Mouse (Mus musculus): ENCODE results near the gene Gm21860.
"Not testable (repeated sequence)": the region's sequence is repeated elsewhere in the genome, so short reads cannot be mapped to it uniquely, and the experiment has no call there.

The Gm21860 gene

GRCm38 (mm10) chrY:90731593-90731955 lies 23.0 kb downstream of the Gm21860 start:
- DNase-seq = not testable (repeated sequence)

GRCm38 (mm10) chrY:90730908-90731592 lies 23.6 kb downstream of the Gm21860 start:
- DNase-seq = peak; percentile 13

GRCm38 (mm10) chrY:90729816-90730303 lies 24.8 kb downstream of the Gm21860 start:
- DNase-seq = not testable (repeated sequence)

- not testable (repeated sequence) for DNase-seq
These were observed 25.7 kb downstream of the Gm21860 start for GRCm38 (mm10) chrY:90728905-90729256.

DNA sequence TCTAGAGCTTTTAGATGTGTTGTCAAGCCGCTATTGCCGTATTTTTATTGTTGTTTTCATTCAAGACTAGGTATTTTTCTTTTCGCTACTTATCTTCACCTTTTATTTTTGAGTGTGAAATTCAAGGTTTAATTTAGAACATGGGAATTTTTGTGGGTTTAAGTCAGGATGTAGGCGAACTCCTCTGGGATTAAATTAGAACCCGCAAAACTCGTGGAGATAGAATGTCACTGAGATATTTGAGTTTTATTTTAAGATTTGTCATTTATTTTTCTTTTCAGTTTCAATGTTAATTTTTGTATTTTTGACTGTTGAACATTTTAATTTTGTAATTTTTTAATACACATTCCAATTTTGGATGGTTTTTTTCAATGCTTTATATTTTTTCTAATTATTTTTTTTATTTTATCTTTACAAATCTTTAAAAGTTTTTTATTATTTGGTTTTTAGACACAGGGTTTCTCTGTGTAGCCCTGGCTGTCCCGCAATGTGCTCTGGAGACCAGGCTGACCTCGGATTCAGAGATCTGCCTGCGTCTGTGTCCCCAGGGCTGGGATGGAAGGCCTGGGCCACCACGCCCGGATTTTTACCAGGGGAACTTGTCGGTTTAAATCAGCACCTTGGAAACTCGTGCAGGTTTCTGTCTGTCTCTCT lies 26.2 kb downstream of the Gm21860 start:
- not testable (repeated sequence) for DNase-seq

- DNase-seq = peak; percentile 2
These were observed 27.3 kb downstream of the Gm21860 start for GRCm38 (mm10) chrY:90727121-90727908.

- DNase-seq = peak; percentile 48
These were observed 28.7 kb downstream of the Gm21860 start for GRCm38 (mm10) chrY:90725701-90726451.

- not testable (repeated sequence) for DNase-seq
These were observed 29.5 kb downstream of the Gm21860 start for GRCm38 (mm10) chrY:90725166-90725565.

DNA sequence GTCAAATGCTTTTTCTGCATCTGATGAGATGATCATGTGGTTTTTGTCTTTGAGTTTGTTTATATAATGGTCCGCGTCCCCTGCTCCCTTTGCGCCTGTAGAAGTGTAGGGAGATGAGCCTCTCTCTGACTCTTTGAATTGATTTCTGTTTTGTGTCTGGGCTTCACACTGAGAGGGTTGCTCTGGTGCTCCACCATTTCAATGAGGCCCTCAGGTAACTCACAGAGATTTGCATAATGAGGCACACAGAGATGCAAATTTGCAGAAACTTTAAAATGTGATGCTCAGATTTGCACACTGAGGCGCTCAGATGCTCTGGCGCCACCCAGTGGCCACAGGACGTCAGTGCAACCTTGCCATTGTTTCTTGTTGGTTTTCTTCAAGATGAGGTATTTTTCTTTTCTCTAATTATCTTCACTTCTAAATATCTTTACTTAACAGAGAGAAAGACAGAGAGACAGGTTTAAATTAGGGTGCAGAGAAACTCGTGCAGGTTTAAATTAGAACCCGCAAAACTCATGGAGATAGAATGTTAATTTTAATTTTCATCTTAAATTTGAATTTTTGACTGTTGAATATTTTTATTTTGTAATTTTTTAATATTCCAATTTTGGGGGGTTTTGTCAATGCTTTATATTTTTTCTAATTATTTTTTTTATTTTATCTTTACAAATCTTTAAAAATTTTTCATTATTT lies 30.5 kb downstream of the Gm21860 start:
- peak; percentile 4 for DNase-seq

DNA sequence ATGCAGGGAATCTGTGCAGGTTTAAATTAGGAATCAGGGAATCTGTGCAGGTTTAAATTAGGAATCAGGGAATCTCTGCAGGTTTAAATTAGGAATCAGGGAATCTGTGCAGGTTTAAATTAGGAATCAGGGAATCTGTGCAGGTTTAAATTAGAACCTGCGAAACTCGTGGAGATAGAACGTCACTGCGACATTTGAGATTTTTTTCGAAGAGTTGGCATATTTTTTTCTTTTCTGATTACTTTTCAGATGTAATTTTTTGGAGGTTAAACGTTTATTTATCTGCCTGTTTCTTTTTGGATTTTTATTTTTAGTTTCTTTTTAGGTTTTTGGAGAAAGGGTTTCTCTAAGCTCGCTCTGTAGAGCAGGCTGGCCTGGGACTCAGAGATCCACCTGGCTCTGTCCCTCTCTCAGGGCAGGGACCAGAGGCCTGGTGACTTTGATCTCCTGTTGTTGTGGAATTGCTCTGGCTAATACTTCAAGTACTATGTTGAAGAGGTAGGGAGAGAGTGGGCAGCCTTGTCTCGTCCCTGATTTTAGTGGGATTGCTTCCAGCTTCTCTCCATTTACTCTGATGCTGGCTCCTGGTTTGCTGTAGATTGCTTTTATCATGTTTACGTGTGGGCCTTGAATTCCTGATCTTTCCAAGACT lies 31.2 kb downstream of the Gm21860 start:
- DNase-seq = peak; percentile 5

GRCm38 (mm10) chrY:90720505-90720904 lies 34.1 kb downstream of the Gm21860 start:
- DNase-seq = not testable (repeated sequence)

GRCm38 (mm10) chrY:90719403-90720232 lies 35.0 kb downstream of the Gm21860 start:
- DNase-seq = peak; percentile 9

- peak; percentile 15 for DNase-seq
These were observed 35.8 kb downstream of the Gm21860 start for GRCm38 (mm10) chrY:90718583-90719402.

GRCm38 (mm10) chrY:90718021-90718420 lies 36.6 kb downstream of the Gm21860 start:
- not testable (repeated sequence) for DNase-seq

GRCm38 (mm10) chrY:90717496-90717895 lies 37.1 kb downstream of the Gm21860 start:
- DNase-seq = not testable (repeated sequence)

Data from embryo, embryonic 11 days (tissue).